Mouse (Mus musculus): ENCODE results near the gene Rbfox3. TPM values are rescaled to one million over a fixed set of nuclear protein-coding genes. Genes with fewer than 3 reads are reported as not detected.

Gene Rbfox3
- polyA plus RNA-seq (2015; fragmentation: Nextera tagmentation; extraction: Ambion mirVana) = 0.97 and 1.1 TPM in 2 replicates

GRCm38 (mm10) chr11:118911307-118912070 is at the start of gene Rbfox3:
Gene Rbfox3, minus strand, starts transcription at chr11:118911597.
- Histone ChIP-seq H3K4me1 (ENCODE audit: insufficient read depth, low read depth, low read length) (no peaks in the 10 kb centered on the region), H3K4me3 (ENCODE audit: low read depth, low read length) (no peak within 1 kb of the TSS), H3K9me3 (ENCODE audit: low read length) (no peaks in the 10 kb centered on the region), H3K9ac (replicated peaks; ENCODE audit: low read depth) (no peak within 1 kb of the TSS), H3K27ac (ENCODE audit: low read length) (no peak within 1 kb of the TSS), H3K36me3 (ENCODE audit: insufficient read depth, low read length) (no peaks in the 10 kb centered on the region), H3K27me3 (replicated peaks; ENCODE audit: insufficient read depth, low read length) (peaks cover 39% of the 10 kb centered on the region), H3K4me2 (replicated peaks; ENCODE audit: low read depth, low read length) (no peak within 1 kb of the TSS)
- WGBS = 37% methylated on average over 4 of the region's 4 CpGs
- DNase-seq (ENCODE audit: low spot score) (peak; percentile 19), ATAC-seq (no peak)
- TF ChIP-seq EP300 (IDR thresholded peaks at IDR 0.05) (no peak), CTCF (IDR thresholded peaks at IDR 0.05) (no peak)

- H3K9ac ChIP-seq (replicated peaks; ENCODE audit: low read depth) = no peak overlapping the region
- H3K36me3 ChIP-seq (ENCODE audit: insufficient read depth, low read length) = no peaks in the 10 kb centered on the region
- no peaks in the 10 kb centered on the region for H3K9me3 ChIP-seq (ENCODE audit: low read length)
- no peak for TF ChIP-seq EP300 (IDR thresholded peaks at IDR 0.05)
- TF ChIP-seq CTCF (IDR thresholded peaks at IDR 0.05) = no peak
- no peaks in the 10 kb centered on the region for H3K27me3 ChIP-seq (replicated peaks; ENCODE audit: insufficient read depth, low read length)
- no peaks in the 10 kb centered on the region for H3K4me1 ChIP-seq (ENCODE audit: insufficient read depth, low read depth, low read length)
- no peak overlapping the region for H3K4me3 ChIP-seq (ENCODE audit: low read depth, low read length)
- no peak overlapping the region for H3K27ac ChIP-seq (ENCODE audit: low read length)
- no peak overlapping the region for H3K4me2 ChIP-seq (replicated peaks; ENCODE audit: low read depth, low read length)
- ATAC-seq = no peak
- WGBS = 49% methylated on average over 3 of the region's 3 CpGs
- DNase-seq (ENCODE audit: low spot score) = no peak
Measured at GRCm38 (mm10) chr11:118960649-118961048, 49.3 kb upstream of the Rbfox3 start.

GRCm38 (mm10) chr11:118957070-118957471 is 45.7 kb upstream of the Rbfox3 start:
- 42% methylated on average over 14 of the region's 14 CpGs for WGBS
- no peak overlapping the region for H3K9ac ChIP-seq (replicated peaks; ENCODE audit: low read depth)
- H3K27ac ChIP-seq (ENCODE audit: low read length) = no peak overlapping the region
- H3K4me3 ChIP-seq (ENCODE audit: low read depth, low read length) = no peak overlapping the region
- no peaks in the 10 kb centered on the region for H3K4me1 ChIP-seq (ENCODE audit: insufficient read depth, low read depth, low read length)
- no peaks in the 10 kb centered on the region for H3K36me3 ChIP-seq (ENCODE audit: insufficient read depth, low read length)
- DNase-seq (ENCODE audit: low spot score) (no peak), ATAC-seq (no peak)
- no peak overlapping the region for H3K4me2 ChIP-seq (replicated peaks; ENCODE audit: low read depth, low read length)
- no peaks in the 10 kb centered on the region for H3K9me3 ChIP-seq (ENCODE audit: low read length)
- no peaks in the 10 kb centered on the region for H3K27me3 ChIP-seq (replicated peaks; ENCODE audit: insufficient read depth, low read length)
- TF ChIP-seq CTCF (IDR thresholded peaks at IDR 0.05) (no peak), EP300 (IDR thresholded peaks at IDR 0.05) (no peak)

- no peak overlapping the region for H3K4me2 ChIP-seq (replicated peaks; ENCODE audit: low read depth, low read length)
- DNase-seq (ENCODE audit: low spot score) = no peak
- H3K27ac ChIP-seq (ENCODE audit: low read length) = no peak overlapping the region
- H3K4me3 ChIP-seq (ENCODE audit: low read depth, low read length) = no peak overlapping the region
- ATAC-seq = no peak
- 56% methylated on average over 6 of the region's 6 CpGs for WGBS
- H3K36me3 ChIP-seq (ENCODE audit: insufficient read depth, low read length) = no peaks in the 10 kb centered on the region
- no peak for TF ChIP-seq CTCF (IDR thresholded peaks at IDR 0.05)
- no peaks in the 10 kb centered on the region for H3K27me3 ChIP-seq (replicated peaks; ENCODE audit: insufficient read depth, low read length)
- no peaks in the 10 kb centered on the region for H3K9me3 ChIP-seq (ENCODE audit: low read length)
- no peaks in the 10 kb centered on the region for H3K4me1 ChIP-seq (ENCODE audit: insufficient read depth, low read depth, low read length)
- H3K9ac ChIP-seq (replicated peaks; ENCODE audit: low read depth) = no peak overlapping the region
Measured at GRCm38 (mm10) chr11:118955016-118955415, 43.6 kb upstream of the Rbfox3 start.

GRCm38 (mm10) chr11:118945868-118946267 is 34.5 kb upstream of the Rbfox3 start:
- DNase-seq (ENCODE audit: low spot score) (no peak), ATAC-seq (no peak)
- Histone ChIP-seq H3K4me3 (ENCODE audit: low read depth, low read length) (no peak overlapping the region), H3K36me3 (ENCODE audit: insufficient read depth, low read length) (no peaks in the 10 kb centered on the region), H3K4me1 (ENCODE audit: insufficient read depth, low read depth, low read length) (no peaks in the 10 kb centered on the region), H3K9ac (replicated peaks; ENCODE audit: low read depth) (no peak overlapping the region), H3K27ac (ENCODE audit: low read length) (no peak overlapping the region), H3K27me3 (replicated peaks; ENCODE audit: insufficient read depth, low read length) (no peaks in the 10 kb centered on the region), H3K4me2 (replicated peaks; ENCODE audit: low read depth, low read length) (no peak overlapping the region), H3K9me3 (ENCODE audit: low read length) (no peaks in the 10 kb centered on the region)
- TF ChIP-seq EP300 (IDR thresholded peaks at IDR 0.05) = no peak
- no peak for TF ChIP-seq CTCF (IDR thresholded peaks at IDR 0.05)
- WGBS = 87% methylated on average over 8 of the region's 8 CpGs

- Histone ChIP-seq H3K9ac (replicated peaks; ENCODE audit: low read depth) (no peak overlapping the region), H3K4me3 (ENCODE audit: low read depth, low read length) (no peak overlapping the region), H3K27ac (ENCODE audit: low read length) (no peak overlapping the region), H3K27me3 (replicated peaks; ENCODE audit: insufficient read depth, low read length) (no peaks in the 10 kb centered on the region), H3K36me3 (ENCODE audit: insufficient read depth, low read length) (no peaks in the 10 kb centered on the region), H3K4me2 (replicated peaks; ENCODE audit: low read depth, low read length) (no peak overlapping the region), H3K9me3 (ENCODE audit: low read length) (no peaks in the 10 kb centered on the region), H3K4me1 (ENCODE audit: insufficient read depth, low read depth, low read length) (no peaks in the 10 kb centered on the region)
- no peak for ATAC-seq
- 40% methylated on average over 5 of the region's 5 CpGs for WGBS
- DNase-seq (ENCODE audit: low spot score) = no peak
- TF ChIP-seq EP300 (IDR thresholded peaks at IDR 0.05) (no peak), CTCF (IDR thresholded peaks at IDR 0.05) (no peak)
Measured at GRCm38 (mm10) chr11:118941268-118941667, 29.9 kb upstream of the Rbfox3 start.

Data from lung, postnatal 0 days (tissue).